Mouse (Mus musculus) c-Kit-positive CD71-positive TER-119-positive erythroid progenitor cells, embryonic 14.5 days (primary cell): ENCODE data around the gene Ndufa12.

Source experiments
- DNase-seq: peaks from one replicate; pipeline ENCODE4 v3.0.0-alpha.2; 2013; ENCODE audit warnings: low spot score

Gene Ndufa12

DNA sequence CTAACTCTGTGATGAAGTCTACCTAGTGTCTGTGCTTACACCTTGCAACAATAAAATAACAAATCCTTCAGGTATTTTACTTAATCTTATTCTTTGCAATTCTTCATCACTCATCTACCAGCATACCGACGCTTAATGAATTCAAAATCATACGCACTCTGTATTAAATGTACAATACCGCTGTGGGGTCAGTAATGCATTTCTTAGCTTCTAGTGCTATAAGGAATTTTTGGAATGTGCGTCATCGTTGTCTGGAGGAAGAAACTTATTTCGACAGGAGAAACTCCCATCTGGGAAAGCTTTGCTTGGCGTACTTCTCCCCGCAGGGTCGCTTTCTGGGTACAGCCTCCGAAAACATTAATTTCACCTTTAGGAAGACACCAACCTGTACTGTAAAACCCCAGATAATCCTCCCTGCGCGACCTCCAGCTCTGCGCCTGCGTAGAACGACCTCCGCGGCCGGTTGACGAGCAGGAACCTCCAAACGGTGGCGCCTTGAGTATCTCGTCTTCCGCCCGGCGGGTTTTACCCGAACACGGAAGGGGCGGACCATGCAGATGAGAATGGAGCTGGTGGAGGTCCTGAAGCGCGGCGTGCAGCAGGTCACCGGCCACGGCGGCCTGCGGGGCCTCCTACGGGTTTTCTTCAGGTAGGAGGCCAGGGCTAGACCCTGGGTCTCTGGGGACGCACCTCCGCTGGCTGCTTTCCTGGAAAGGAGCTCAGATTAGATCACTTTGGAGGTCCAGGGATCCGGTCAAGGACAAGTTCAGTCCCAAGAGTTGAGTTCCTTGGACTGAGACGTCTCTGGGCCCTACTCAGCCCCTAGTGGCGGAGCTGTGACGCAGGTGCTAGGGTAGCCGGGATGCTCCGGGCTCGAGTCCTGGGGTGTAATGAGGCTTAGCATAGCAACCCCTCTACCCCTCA, at the start of gene Ndufa12:
Gene Ndufa12 (plus strand): TSS at position 239 of the 924 bp plus-strand sequence.
- peak; percentile 90 for DNase-seq

DNA sequence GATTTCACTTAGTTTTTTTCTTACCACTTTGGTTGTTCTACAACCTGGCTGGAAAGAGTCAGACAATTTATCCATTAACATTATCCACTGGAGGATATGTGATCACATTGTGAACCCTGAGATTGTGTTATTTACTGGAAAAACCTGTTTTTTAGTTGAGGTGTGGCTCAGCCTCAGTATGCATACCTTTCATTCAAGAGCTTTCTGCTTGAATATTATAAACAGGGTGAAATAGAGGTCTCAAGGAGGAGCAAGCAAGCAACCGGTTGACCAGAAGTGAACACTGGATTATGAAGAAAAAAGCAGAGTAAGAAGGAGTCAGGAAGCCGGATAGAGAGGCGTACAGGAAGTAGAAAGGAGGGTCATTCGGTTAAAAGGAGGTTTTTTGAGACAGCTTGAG, 47.0 kb upstream of the Ndufa12 start:
- no peak for DNase-seq

DNA sequence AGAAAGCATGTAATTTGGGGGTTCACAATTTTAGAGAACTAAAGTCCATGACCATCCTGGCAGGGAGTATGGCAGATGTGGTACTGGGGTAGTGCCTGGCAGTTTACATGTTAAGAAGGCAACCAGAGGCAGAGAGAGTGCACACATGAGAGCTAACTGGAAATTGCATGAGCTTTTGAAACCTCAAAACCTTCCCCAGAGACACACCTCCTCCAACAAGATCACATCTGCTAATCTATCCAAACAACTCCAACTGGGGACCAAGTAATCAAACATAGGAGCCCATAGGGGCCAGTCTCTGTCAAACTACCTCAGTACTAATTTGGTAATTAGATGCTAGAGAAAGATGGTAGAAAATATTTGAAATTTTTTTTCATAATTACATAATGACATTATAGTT, 44.7 kb upstream of the Ndufa12 start:
- no peak for DNase-seq

DNA sequence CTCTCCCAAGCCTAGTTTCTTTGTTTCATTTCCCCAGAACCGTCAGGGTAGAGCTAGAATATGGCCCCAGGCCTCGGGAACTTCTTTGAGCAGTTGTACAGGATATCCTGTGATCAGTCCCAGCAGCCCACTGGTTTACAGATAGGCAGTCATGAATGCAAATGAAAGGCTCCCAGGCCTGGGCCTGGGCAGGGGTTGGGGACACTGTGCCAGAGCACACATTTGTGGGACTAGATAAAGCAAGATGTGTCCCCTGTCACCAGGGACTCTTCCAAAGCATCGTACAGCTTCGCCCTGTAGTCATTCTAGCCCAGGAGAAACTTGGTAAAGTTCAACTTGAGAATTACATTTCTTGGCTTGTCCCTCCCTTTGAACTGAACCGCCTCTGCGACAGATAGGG, 39.6 kb upstream of the Ndufa12 start:
- no peak for DNase-seq

DNA sequence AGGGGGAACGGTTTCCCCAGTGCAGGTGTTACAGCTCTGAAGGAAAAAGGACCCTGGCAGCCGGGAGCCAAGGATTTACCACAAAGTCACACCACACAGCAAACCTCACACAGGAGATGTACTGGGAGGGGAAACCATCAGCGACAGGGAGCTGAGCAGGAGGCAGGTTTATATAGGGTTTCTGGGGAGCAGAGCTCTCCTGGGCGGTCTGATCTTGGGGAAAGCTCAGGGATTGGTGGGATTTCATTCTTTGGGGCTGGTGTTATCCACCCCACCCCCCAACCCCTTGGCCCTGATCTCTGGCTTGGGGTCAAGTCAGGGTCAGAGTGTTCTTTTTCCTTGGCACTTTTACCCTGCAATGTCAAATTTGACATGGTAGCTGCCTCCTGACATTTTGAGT, 39.1 kb upstream of the Ndufa12 start:
- no peak for DNase-seq

DNA sequence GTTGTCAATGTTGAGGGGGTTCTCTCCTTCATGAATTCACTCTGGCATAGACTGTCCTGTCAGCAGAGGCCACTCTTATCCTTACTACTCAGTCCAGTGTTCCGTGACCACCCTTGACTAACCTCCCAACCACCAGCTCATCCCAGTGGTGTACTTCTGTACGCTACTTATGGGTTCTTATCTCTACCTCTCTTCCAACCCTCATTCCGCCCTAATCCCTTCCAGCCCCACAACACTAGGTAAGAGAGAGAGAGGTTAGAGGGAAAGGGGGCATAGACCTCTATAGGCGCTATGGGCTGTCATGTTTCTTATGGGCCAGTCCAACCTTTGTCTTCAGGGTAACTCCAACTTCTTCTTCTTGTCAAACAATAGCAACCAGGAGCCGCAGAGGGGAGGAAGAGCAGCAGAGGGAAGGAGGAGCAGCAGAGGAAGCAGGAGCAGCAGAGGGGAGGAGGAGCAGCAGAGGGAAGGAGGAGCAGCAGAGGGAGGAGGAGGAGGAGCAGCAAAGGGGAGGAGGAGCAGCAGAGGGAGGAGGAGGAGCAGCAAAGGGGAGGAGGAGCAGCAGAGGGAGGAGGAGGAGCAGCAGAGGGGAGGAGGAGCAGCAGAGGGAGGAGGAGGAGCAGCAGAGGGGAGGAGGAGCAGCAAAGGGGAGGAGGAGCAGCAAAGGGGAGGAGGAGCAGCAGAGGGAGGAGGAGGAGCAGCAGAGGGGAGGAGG, 37.3 kb upstream of the Ndufa12 start:
- DNase-seq: no peak

DNA sequence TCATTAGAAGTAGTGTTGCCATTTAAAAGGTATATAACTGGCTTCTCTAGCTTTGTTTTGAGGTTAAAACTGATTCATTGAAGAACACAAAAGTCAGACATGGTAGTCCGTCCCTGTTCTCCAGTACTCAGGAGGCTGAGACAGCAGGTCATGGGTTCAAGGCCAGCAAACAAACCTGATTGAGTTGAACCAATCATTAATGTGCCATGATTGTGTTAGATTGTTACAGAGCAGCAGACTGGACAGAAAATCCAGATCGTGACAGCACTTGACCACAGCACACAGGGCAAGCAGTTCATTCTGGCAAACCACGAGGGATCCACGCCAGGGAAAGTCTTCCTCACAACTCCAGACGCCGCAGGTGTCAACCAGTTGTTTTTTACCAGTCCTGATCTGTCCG, 36.5 kb upstream of the Ndufa12 start:
- DNase-seq: no peak

DNA sequence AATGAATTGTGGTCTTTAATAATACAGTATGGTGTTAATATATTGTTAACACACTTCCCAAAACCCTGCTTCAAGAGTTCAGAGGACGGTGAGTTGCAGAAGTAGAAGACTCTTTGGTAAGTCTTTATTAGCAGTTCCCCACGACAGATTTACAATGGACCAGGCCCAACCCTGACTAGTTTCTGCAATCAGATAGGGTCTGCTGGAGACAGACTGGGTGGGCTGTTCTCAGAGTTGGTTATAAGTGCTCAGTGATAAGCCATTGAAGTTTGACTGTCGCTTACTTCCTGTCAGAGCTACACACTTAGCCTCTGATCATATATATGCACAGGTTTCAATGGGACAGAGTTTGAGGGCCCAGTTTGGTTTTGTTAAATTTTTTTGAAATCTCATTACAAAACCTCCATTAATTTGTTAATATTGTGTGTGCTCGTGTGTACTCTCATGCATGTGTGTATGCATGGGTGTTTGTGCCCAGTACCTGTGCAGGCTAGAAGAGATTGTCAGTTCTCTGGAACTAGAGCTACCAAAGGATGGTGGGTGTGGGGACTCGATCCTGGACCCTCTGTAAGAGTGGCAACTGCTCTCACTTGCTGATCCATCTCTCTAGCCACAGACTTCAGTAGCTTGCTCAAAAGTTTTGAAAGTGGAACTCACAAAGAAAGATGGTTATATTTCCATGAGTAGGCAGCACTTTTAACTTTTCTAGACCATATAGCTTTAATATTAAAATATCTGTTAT, 34.2 kb upstream of the Ndufa12 start:
- DNase-seq: peak; percentile 16

DNA sequence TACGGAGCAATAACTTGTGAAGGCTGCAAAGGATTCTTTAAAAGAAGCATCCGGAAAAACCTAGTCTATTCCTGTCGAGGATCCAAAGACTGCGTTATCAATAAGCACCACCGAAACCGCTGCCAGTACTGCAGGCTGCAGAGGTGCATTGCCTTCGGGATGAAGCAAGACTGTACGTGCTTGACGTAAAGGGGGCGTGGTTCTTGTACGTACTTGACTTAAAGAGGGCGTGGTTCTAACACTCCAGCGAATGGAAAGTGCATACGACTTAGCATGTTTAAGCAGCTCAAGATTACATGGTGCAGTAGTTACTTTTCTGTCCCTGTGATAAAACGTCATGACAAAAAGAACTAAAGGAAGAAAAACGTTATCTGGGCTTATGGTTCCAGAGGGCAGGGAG, 33.1 kb upstream of the Ndufa12 start:
- DNase-seq: no peak

DNA sequence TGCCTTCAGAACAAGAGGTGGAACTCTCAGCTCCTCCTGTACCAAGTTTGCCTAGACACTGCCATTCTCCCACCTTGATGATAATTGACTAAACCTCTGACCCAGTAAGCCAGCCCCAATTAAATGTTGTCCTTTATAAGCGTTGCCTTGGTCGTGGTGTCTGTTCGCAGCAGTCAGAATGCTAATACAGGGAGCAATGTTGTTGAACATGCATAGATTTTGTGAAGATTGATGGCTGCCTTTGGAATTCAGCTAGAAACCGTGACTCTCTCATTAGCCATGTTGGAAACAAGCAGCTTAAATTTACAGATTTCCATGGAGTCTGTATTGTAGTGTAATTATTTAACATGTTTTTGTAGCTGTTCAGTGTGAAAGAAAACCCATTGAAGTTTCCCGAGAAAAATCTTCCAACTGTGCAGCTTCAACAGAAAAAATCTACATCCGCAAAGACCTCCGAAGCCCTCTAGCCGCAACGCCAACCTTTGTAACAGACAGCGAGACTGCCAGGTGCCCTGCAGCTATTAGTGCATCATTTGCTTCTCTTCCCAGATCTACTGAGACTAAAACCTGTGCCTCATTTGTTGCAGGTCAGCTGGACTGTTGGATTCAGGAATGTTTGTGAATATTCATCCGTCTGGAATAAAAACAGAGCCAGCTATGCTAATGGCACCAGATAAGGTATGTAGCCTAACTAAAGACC, 31.3 kb upstream of the Ndufa12 start:
- DNase-seq: no peak

DNA sequence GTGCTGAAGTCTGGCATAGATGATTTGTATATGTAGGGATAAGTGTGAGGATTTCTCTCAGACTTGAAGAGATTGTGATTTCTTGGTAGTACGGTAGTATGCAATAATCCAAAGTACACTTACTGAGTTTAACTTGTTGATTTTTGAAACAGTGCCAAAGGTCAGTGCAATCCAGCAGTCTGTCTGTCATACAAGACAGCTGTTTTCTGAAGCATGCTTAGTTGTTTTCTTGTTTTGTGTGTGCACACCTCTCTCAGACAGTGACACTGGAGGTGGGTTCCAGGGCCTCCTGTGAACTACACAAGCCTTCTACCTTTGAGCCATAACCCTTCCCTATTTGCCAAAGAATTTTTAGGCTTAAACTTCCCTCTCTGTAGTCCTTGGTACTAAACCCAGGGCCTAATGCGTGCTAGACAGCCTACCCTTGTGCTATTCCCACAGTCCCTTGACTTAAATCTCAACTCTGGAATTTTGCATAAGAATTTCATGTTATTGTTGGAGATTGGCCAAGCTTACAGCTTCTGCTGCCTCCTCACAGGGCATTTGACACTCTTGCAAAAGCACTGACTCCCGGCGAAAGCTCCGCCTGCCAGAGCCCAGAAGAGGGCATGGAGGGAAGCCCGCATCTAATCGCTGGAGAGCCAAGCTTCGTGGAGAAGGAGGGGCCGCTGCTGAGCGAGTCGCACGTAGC, 26.9 kb upstream of the Ndufa12 start:
- DNase-seq: no peak

DNA sequence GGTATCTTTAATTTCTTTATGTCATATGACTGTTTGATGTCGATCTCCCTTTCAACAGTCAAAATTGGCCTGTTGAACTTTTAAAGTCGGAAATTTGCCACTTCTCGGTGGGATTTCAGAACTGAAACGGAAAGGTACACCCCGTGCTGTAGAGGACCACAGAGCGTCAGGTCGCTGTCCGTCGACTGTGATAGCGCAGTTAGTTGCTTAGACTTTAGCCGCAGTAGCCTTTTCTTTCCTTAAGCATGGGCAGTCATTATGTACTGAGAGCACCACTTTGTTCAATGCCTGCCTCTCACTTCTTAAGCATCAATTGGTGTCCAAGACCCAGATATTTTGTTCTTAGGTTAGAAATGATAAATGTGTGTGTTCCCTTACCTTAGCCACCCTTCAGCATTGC, 26.4 kb upstream of the Ndufa12 start:
- DNase-seq: no peak

DNA sequence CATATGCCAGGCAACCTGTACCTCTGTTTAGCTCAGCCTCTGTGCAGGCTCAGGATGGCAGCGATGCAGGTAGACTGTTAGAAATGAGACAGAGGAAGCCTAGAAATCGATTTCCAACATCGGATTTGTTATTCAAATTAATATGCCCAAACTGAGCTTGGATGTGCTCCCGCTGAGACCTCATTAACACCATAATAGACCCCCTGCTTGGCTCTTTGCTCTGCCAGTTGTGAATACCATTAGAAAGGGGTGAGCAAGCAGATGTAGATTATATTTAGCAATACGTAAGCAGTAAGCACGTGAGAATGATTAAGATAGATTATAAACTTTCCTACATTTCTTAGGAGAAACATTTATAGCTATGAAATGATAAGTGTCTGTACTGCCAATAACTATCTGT, 25.8 kb upstream of the Ndufa12 start:
- no peak for DNase-seq

DNA sequence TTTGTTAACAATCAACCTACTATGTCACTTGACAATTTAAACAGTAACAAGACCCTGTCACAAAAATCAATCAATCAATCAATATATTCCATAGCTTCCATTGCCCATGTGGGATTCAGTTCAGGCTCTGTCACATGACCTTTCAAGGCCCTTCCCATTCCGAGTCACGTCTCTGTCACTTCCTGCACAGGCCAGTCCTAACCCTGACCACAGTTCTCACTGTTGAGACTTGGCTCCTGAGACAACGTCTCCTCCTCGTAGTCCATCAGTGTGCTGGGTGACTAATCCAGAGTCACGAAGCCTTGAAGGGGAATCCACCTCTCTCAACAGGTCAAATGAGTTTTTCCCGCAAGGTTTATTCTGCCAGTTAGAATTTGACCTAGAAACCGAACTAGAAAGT, 23.9 kb upstream of the Ndufa12 start:
- DNase-seq: no peak

DNA sequence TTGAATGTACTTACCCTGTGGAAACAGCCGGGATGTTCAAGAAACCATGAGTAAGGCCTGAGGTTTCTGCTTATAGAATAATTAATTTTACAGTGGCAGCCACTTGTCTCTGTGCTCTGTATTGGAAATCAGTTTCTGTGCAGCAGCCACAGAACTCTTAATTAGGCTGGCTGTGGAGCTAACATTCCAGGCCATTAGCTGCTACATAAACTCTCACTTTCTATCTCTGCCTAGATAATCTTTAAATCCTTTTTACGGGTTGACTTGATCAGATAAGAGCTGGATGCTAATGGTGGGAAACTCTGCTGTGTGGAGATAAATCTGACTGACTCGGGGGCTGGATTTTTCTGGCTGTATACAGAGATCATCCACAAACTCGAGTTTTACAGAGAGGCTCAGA, 15.3 kb upstream of the Ndufa12 start:
- DNase-seq: no peak

DNA sequence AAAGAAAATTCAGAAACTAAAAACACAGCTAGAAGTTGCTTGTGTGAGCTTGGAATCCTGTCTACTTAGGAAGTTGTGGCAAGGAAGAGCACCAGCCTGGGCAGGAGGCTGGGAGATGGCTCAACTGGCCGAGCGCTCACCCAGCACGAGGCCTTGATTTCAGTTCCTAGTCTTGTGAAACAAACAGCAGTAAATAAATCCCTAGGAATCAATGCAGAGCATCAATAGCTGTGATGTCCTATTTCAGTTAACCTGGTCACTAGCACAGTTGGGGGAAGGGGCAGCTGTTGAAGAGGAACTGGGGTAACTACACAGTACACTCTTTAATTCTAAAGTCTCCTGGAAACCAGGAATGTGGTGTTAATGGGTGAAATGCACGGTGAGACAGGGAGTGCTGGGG, 6.5 kb downstream of the Ndufa12 start:
- no peak for DNase-seq

DNA sequence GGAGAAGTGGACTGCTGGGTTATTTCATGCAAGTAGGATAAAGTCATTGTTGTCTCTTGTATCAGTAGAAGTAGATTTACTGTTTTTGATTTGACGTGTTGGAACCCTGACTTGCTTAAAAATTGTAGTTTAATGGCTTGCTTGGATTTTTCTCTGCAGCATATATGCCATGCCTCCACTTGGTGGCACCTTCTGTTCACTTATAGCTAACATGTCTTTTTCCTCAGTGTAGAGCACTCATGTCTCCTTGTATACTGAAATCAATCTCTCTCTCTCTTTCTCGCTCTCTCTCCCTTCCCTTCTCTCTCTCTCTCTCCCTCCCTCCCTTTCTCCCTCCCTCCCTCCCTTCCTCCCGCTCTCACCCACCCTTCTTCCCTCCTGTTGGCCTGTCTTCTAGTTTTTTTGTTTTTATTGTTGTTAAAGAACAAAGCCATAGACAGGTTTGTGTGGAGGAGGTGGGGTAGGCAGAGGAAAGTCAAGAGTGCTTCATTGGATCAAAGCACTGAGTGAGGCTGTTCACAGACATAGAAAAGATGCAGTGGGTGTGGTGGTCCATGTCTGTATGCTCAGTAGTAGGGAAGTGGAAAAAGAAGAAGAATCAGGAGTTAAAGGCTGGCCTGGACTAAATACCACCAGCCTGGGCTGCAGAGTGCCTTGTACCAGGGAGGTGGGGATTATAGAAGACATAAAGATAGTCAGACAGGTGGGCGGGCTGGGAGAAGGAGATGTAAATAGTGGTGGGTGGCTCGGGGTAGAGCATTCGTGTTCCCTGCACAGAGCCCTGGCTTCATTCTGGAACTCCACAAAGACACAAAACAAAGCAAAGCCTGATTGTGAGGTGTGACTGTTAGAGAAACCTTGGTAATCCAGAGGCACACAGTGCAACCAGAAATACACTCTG, 12.4 kb downstream of the Ndufa12 start:
- no peak for DNase-seq

DNA sequence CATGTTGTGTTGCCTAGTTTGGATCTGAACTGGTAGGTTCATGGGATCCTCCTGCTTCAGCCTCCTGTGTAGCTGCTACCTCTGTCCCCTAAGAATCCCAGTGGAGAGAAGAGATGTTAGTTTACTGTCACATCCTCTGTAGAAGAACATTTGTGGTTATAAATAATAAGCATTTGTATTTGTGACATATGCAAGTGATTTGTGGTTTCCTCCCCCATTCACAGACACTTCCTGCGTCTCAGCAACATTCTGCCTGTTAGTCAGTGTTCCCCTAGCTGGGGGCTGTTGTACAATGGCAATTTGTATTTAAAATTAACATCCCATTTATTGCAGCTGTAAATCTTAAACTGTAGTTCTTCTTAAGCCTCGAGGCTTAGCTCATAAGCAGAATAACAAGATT, 13.2 kb downstream of the Ndufa12 start:
- no peak for DNase-seq

DNA sequence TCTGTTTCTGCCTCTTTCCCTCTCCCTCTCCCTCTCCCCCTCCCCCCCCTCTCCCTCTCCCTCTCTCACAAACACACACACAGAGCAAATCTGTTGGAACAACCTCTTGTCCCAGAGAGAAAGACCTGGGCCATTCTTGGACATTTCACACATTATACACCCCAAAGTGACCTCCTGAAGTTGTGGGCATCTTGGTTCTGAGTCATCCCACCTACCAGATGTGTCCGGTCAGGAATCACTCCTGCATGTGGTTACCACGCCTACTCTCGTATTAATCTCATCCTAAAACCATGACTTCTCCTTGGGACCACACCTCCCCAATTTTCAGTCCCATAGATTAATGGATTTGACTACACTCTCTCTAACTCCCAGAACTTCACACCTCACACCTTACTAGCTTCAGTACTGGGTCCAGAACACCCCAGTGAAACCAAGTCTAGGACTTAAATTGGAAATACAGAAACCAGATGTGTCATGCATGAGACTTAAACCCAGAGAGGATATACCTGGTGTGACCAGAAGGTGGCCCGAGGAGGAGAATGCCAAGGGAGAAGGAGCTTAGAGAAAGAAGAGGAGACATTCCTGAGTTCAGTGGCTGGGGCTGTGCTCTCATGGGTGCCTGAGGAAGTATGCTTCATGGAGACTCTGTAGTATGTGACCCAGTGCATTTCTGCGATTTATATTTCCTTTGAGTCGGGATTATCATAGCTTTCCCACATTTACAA, 26.7 kb downstream of the Ndufa12 start:
- no peak for DNase-seq
